Mouse (Mus musculus) CH12.LX (cell line): ENCODE results near the gene Mettl22. TPM values are rescaled to one million over a fixed set of nuclear protein-coding genes. Genes with fewer than 3 reads are reported as not detected.

ENCODE experiments used
- DNase-seq: peaks from one replicate; pipeline ENCODE4 v3.0.0-alpha.2; 2013; ENCODE audit errors: extremely low read depth
- H3K27ac ChIP-seq: 2 replicates; pipeline ENCODE4 v1.5.1; 2012; ENCODE audit warnings: low read depth, mild to moderate bottlenecking, control low read depth, moderate library complexity; ENCODE audit not compliant: insufficient read depth
- H3K27me3 ChIP-seq: replicated peaks from 2 replicates; pipeline ENCODE3; 2012; ENCODE audit warnings: inconsistent platforms
- H3K36me3 ChIP-seq, 2 experiments: replicated peaks in 1 of 2; 2 replicates each; pipeline versions ENCODE3 to v1.6.1; 2012; ENCODE audit warnings: inconsistent platforms in 1 of 2, low read length in 1 of 2, mild to moderate bottlenecking in 1 of 2, mixed read lengths in 1 of 2, moderate library complexity in 1 of 2; ENCODE audit not compliant: control insufficient read depth in 1 of 2, insufficient read depth in 1 of 2
- H3K4me1 ChIP-seq, 2 experiments: 2 replicates each; pipeline ENCODE4 v1.6.1; 2012; ENCODE audit warnings: inconsistent platforms in 1 of 2, moderate library complexity in 1 of 2; ENCODE audit not compliant: insufficient read depth in 2 of 2, control insufficient read depth in 1 of 2
- H3K4me2 ChIP-seq: 2 replicates; pipeline ENCODE4 v1.6.1; 2012; ENCODE audit warnings: low read depth, mild to moderate bottlenecking, control low read depth; ENCODE audit not compliant: poor library complexity, insufficient read depth, severe bottlenecking
- H3K4me3 ChIP-seq, 3 experiments: fragments of 150-350 bp in 1 of 3; sonication (generic) in 1 of 3; replicated peaks in 1 of 3; 2 replicates each; pipeline versions ENCODE3 to v1.5.1; 2011 to 2012; ENCODE audit warnings: low read depth in 2 of 3, low read length in 2 of 3, mild to moderate bottlenecking in 2 of 3, moderate library complexity in 2 of 3, control low read depth in 1 of 3, improper control_type of control experiment in 1 of 3, inconsistent platforms in 1 of 3, mixed read lengths in 1 of 3; ENCODE audit not compliant: poor library complexity in 1 of 3
- H3K79me2 ChIP-seq: replicated peaks from 2 replicates; pipeline ENCODE4 v1.6.1; 2012; ENCODE audit warnings: mild to moderate bottlenecking, moderate library complexity; ENCODE audit not compliant: control insufficient read depth, poor library complexity, insufficient read depth, severe bottlenecking; ENCODE audit errors: extremely low read depth
- H3K9ac ChIP-seq: 2 replicates; pipeline ENCODE4 v1.6.1; 2012; ENCODE audit warnings: low read depth, mild to moderate bottlenecking, control low read depth, moderate library complexity; ENCODE audit not compliant: insufficient read depth
- H3K9me3 ChIP-seq: replicated peaks from 2 replicates; pipeline ENCODE3; 2012; ENCODE audit warnings: low read length, inconsistent platforms, mixed read lengths
- BHLHE40 ChIP-seq: IDR thresholded peaks from 2 replicates; pipeline ENCODE4 v1.6.1; 2011; ENCODE audit warnings: mild to moderate bottlenecking, low read depth, low read length, improper control_type of control experiment
- CHD1 ChIP-seq: IDR thresholded peaks from 2 replicates; pipeline ENCODE4 v1.6.1; 2012; ENCODE audit warnings: low read depth, low read length, improper control_type of control experiment, inconsistent platforms
- CHD2 ChIP-seq: IDR thresholded peaks from 2 replicates; pipeline ENCODE4 v1.6.1; 2011; ENCODE audit warnings: low read length, improper control_type of control experiment
- CTCF ChIP-seq, 2 experiments: IDR thresholded peaks in 1 of 2; conservative IDR thresholded peaks in 1 of 2; 2 replicates each; pipeline ENCODE4 v1.5.1; 2011 to 2012; ENCODE audit warnings: low read depth in 2 of 2, low read length in 2 of 2, improper control_type of control experiment in 1 of 2, inconsistent platforms in 1 of 2, mild to moderate bottlenecking in 1 of 2, moderate library complexity in 1 of 2
- EP300 ChIP-seq: IDR thresholded peaks from 2 replicates; pipeline ENCODE4 v1.6.1; 2011; ENCODE audit warnings: low read length, improper control_type of control experiment
- GABPA ChIP-seq: IDR thresholded peaks from 2 replicates; pipeline ENCODE4 v1.6.1; 2012; ENCODE audit warnings: low read depth, low read length, improper control_type of control experiment, inconsistent platforms; ENCODE audit not compliant: insufficient replicate concordance
- HCFC1 ChIP-seq: IDR thresholded peaks from 2 replicates; pipeline ENCODE4 v1.6.1; 2012; ENCODE audit warnings: low read depth, mild to moderate bottlenecking, inconsistent platforms, low read length, improper control_type of control experiment
- JUND ChIP-seq: conservative IDR thresholded peaks from 2 replicates; pipeline ENCODE4 v1.6.1; 2011; ENCODE audit warnings: low read depth, low read length, improper control_type of control experiment
- KAT2A ChIP-seq: IDR thresholded peaks from 2 replicates; pipeline ENCODE4 v1.6.1; 2012; ENCODE audit warnings: low read length, improper control_type of control experiment, inconsistent platforms; ENCODE audit not compliant: insufficient replicate concordance
- MAFK ChIP-seq: IDR thresholded peaks from 2 replicates; pipeline ENCODE4 v1.6.1; 2011; ENCODE audit warnings: low read length, improper control_type of control experiment; ENCODE audit not compliant: insufficient replicate concordance
- MAX ChIP-seq: IDR thresholded peaks from 2 replicates; pipeline ENCODE4 v1.6.1; 2011; ENCODE audit warnings: low read length, improper control_type of control experiment
- MAZ ChIP-seq: IDR thresholded peaks from 2 replicates; pipeline ENCODE4 v1.6.1; 2012; ENCODE audit warnings: low read depth, mild to moderate bottlenecking, inconsistent platforms, low read length, improper control_type of control experiment, moderate library complexity
- MXI1 ChIP-seq: IDR thresholded peaks from 2 replicates; pipeline ENCODE4 v1.6.1; 2011; ENCODE audit warnings: mild to moderate bottlenecking, low read depth, low read length, improper control_type of control experiment
- NRF1 ChIP-seq: IDR thresholded peaks from 2 replicates; pipeline ENCODE4 v1.6.1; 2014; ENCODE audit warnings: low read depth, mild to moderate bottlenecking, inconsistent platforms, low read length, improper control_type of control experiment, moderate library complexity
- POLR2A ChIP-seq: IDR thresholded peaks from 2 replicates; pipeline ENCODE4 v1.6.1; 2011; ENCODE audit warnings: low read depth, mild to moderate bottlenecking, improper control_type of control experiment, low read length
- RAD21 ChIP-seq: IDR thresholded peaks from 2 replicates; pipeline ENCODE4 v1.6.1; 2011; ENCODE audit warnings: low read depth, mild to moderate bottlenecking, low read length, improper control_type of control experiment, moderate library complexity
- SIN3A ChIP-seq: IDR thresholded peaks from 2 replicates; pipeline ENCODE4 v1.6.1; 2012; ENCODE audit warnings: low read length, improper control_type of control experiment, inconsistent platforms
- SMC3 ChIP-seq: IDR thresholded peaks from 2 replicates; pipeline ENCODE4 v1.6.1; 2011; ENCODE audit warnings: low read depth, low read length, improper control_type of control experiment
- TBP ChIP-seq: conservative IDR thresholded peaks from 2 replicates; pipeline ENCODE4 v1.6.1; 2011; ENCODE audit warnings: low read depth, low read length, improper control_type of control experiment
- UBTF ChIP-seq: IDR thresholded peaks from 2 replicates; pipeline ENCODE4 v1.6.1; 2012; ENCODE audit warnings: low read depth, mild to moderate bottlenecking, inconsistent platforms, low read length, improper control_type of control experiment, moderate library complexity
- USF2 ChIP-seq: conservative IDR thresholded peaks from 2 replicates; pipeline ENCODE4 v1.6.1; 2011; ENCODE audit warnings: low read depth, low read length, improper control_type of control experiment
- ZKSCAN1 ChIP-seq: IDR thresholded peaks from 2 replicates; pipeline ENCODE4 v1.6.1; 2012; ENCODE audit warnings: low read depth, inconsistent platforms, low read length, improper control_type of control experiment, borderline replicate concordance
- ZMIZ1 ChIP-seq: IDR thresholded peaks from 2 replicates; pipeline ENCODE4 v1.6.1; 2012; ENCODE audit warnings: low read depth, mild to moderate bottlenecking, inconsistent platforms, low read length, improper control_type of control experiment
- ZNF384 ChIP-seq: IDR thresholded peaks from 2 replicates; pipeline ENCODE4 v1.6.1; 2012; ENCODE audit warnings: low read depth, low read length, improper control_type of control experiment, inconsistent platforms
- dilution Hi-C: fragments of 300-500 bp; cut with MboI; formaldehyde crosslinking; loops from 2 replicates; pipeline ENCODE4 v1.14.3; 2020; ENCODE audit warnings: low sequenced_read_pairs; ENCODE audit not compliant: extremely low pct_unique_long_range_greater_than_20kb, extremely low pct_ligation_motif_present
- in situ Hi-C: fragments of 300-500 bp; cut with MboI; formaldehyde crosslinking; loops from 3 replicates; pipeline ENCODE4 v1.14.3; 2019; ENCODE audit warnings: low sequenced_read_pairs, low pct_ligation_motif_present, low pct_unique_long_range_greater_than_20kb, mixed read lengths
- polyA plus RNA-seq: library from polyadenylated mRNA; unstranded; fragments of >175 nt; gene quantifications from 2 replicates; pipeline ENCODE4 v1.2.1, GENCODE M21; 2012; ENCODE audit warnings: low read depth; ENCODE audit not compliant: insufficient read length
- total RNA-seq, 2 experiments: library from RNA; depleted of rRNA; stranded (reverse); fragments of 300-350 nt in 1 of 2; fragments of >200 nt in 1 of 2; gene quantifications; 2 replicates each; pipeline ENCODE4 v1.2.3; 2012 to 2014

Mettl22 gene
- total and polyA plus RNA-seq, 3 experiments: 27.5 to 64.2 (median 39.4) TPM

GRCm38 (mm10) chr16:8446256-8446655 is 24.3 kb upstream of the Mettl22 start:
- no peak overlapping the region for H3K4me3 ChIP-seq
- peaks cover 3% of the 10 kb centered on the region for H3K9me3 ChIP-seq
- no peak overlapping the region for H3K27ac ChIP-seq
- TF ChIP-seq KAT2A (no peak), RAD21 (no peak), NRF1 (no peak), ZNF384 (no peak), UBTF (no peak), SIN3A (no peak), MAZ (no peak), BHLHE40 (no peak)
- no peak overlapping the region for H3K9ac ChIP-seq
- no peaks in the 10 kb centered on the region for H3K36me3 ChIP-seq
- H3K79me2 ChIP-seq: no peaks in the 10 kb centered on the region
- no peaks in the 10 kb centered on the region for H3K4me1 ChIP-seq
- in situ Hi-C loops: no loop called here
- dilution Hi-C loops: no loop called here
- H3K4me2 ChIP-seq: peak overlapping the region; percentile 71
- H3K27me3 ChIP-seq: peaks cover 98% of the 10 kb centered on the region
- no peak for DNase-seq

- no peaks in the 10 kb centered on the region for H3K36me3 ChIP-seq
- in situ Hi-C loops: no loop called here
- TF ChIP-seq POLR2A: no peak
- TF ChIP-seq ZKSCAN1: no peak
- TF ChIP-seq TBP: no peak
- TF ChIP-seq MAFK: no peak
- TF ChIP-seq USF2: no peak
- TF ChIP-seq MXI1: no peak
- TF ChIP-seq CHD2: no peak
- no peak for TF ChIP-seq MAX
- TF ChIP-seq JUND: no peak
- TF ChIP-seq CTCF (conservative IDR thresholded peaks at IDR 0.05 in 1 of 2, IDR thresholded peaks at IDR 0.05 in 1 of 2; ENCODE audit: low read depth in 2 of 2, low read length in 2 of 2): no peak
- no peak for TF ChIP-seq SMC3
- TF ChIP-seq HCFC1: no peak
- no peak for TF ChIP-seq CHD1
- TF ChIP-seq GABPA: no peak
- TF ChIP-seq EP300: no peak
- TF ChIP-seq ZMIZ1: no peak
Measured at GRCm38 (mm10) chr16:8453301-8453700, 17.3 kb upstream of the Mettl22 start.

More at GRCm38 (mm10) chr16:8453301-8453700, 17.3 kb upstream of the Mettl22 start:
- Histone ChIP-seq H3K4me3 (no peak overlapping the region), H3K27me3 (peaks cover 86% of the 10 kb centered on the region), H3K9ac (no peak overlapping the region), H3K79me2 (no peaks in the 10 kb centered on the region), H3K4me1 (peaks cover 0 to 3% of the 10 kb centered on the region in 2 experiments; a peak in 1 of 4 replicates), H3K27ac (no peak overlapping the region), H3K9me3 (no peaks in the 10 kb centered on the region), H3K4me2 (no peak overlapping the region)
- no peak for DNase-seq
- dilution Hi-C loops: no loop called here
